Mouse (Mus musculus) ES-E14 (cell line): Measurements from ENCODE around the gene Itgb7. TPM values are rescaled to one million over a fixed set of nuclear protein-coding genes. Genes with fewer than 3 reads are reported as not detected.

Experiments used
- DNase-seq: peaks from one replicate; pipeline ENCODE4 v3.0.0-alpha.2; 2013; ENCODE audit warnings: low read depth, low spot score
- H3K27ac ChIP-seq: 2 replicates; pipeline ENCODE4 v1.5.1; 2012; ENCODE audit warnings: low read depth, mild to moderate bottlenecking, low read length, moderate library complexity, mixed read lengths; ENCODE audit not compliant: poor library complexity, insufficient read depth, severe bottlenecking
- H3K36me3 ChIP-seq: 2 replicates; pipeline ENCODE4 v1.6.1; 2012; ENCODE audit warnings: mild to moderate bottlenecking, low read length, moderate library complexity, mixed read lengths; ENCODE audit not compliant: control insufficient read depth, poor library complexity, insufficient read depth, severe bottlenecking
- H3K4me1 ChIP-seq, 2 experiments: fragments of 150-350 bp in 1 of 2; sonication (generic) in 1 of 2; 2 replicates each; pipeline ENCODE4 v1.6.1; 2012; ENCODE audit warnings: low read length in 2 of 2, mild to moderate bottlenecking in 1 of 2, mixed read lengths in 1 of 2; ENCODE audit not compliant: control insufficient read depth in 2 of 2, insufficient read depth in 2 of 2, poor library complexity in 1 of 2
- H3K4me3 ChIP-seq, 2 experiments: fragments of 150-350 bp in 1 of 2; sonication (generic) in 1 of 2; 2 replicates each; pipeline ENCODE4 v1.5.1; 2012; ENCODE audit warnings: low read length in 2 of 2, low read depth in 1 of 2, mild to moderate bottlenecking in 1 of 2, mixed read lengths in 1 of 2; ENCODE audit not compliant: insufficient read depth in 1 of 2, poor library complexity in 1 of 2, severe bottlenecking in 1 of 2
- H3K9ac ChIP-seq: 2 replicates; pipeline ENCODE4 v1.6.1; 2012; ENCODE audit warnings: low read depth, mild to moderate bottlenecking, low read length, mixed read lengths; ENCODE audit not compliant: poor library complexity, insufficient read depth, severe bottlenecking
- H3K9me3 ChIP-seq: fragments of 150-350 bp; sonication (generic); 2 replicates; pipeline ENCODE4 v1.6.1; 2012; ENCODE audit warnings: low read depth, mild to moderate bottlenecking, low read length; ENCODE audit not compliant: control insufficient read depth, insufficient read depth
- CHD2 ChIP-seq: IDR thresholded peaks from 2 replicates; pipeline ENCODE4 v1.6.1; 2014; ENCODE audit warnings: mild to moderate bottlenecking, low read depth, low read length, inconsistent platforms
- HCFC1 ChIP-seq: IDR thresholded peaks from 2 replicates; pipeline ENCODE4 v1.6.1; 2012; ENCODE audit warnings: low read length, inconsistent platforms, borderline replicate concordance; ENCODE audit not compliant: insufficient read depth
- MAFK ChIP-seq: IDR thresholded peaks from 2 replicates; pipeline ENCODE4 v1.6.1; 2014; ENCODE audit warnings: mild to moderate bottlenecking, low read depth, low read length, inconsistent platforms; ENCODE audit not compliant: insufficient read depth
- ZC3H11A ChIP-seq: IDR thresholded peaks from 2 replicates; pipeline ENCODE4 v1.6.1; 2012; ENCODE audit warnings: low read depth, mild to moderate bottlenecking, inconsistent platforms, low read length, borderline replicate concordance
- ZNF384 ChIP-seq: IDR thresholded peaks from 2 replicates; pipeline ENCODE4 v1.6.1; 2012; ENCODE audit warnings: low read depth, low read length, inconsistent platforms
- in situ Hi-C, 2 experiments: fragments of 600-800 bp; cut with MboI; formaldehyde crosslinking; loops; one replicate each; pipeline ENCODE4 v1.15.1; 2025; ENCODE audit warnings: low sequenced_read_pairs in 2 of 2, inconsistent platforms in 1 of 2; ENCODE audit not compliant: unreplicated experiment in 2 of 2
- total RNA-seq: library from RNA; depleted of rRNA; stranded (reverse); fragments of 300-350 nt; gene quantifications from 2 replicates; pipeline ENCODE4 v1.2.3, GENCODE M21; 2012; rRNA removed

Itgb7 gene
- 34.0 and 93.0 TPM in 2 replicates for total RNA-seq

- no peak for DNase-seq
- no peaks in the 10 kb centered on the region for H3K9me3 ChIP-seq
- 0 out of 4 replicates have a peak within 1 kb of the TSS, but pooled peaks of 1 of the 2 experiments have one; percentile 11 for H3K4me3 ChIP-seq
- TF ChIP-seq HCFC1 (no peak), CHD2 (no peak), ZC3H11A (no peak), ZNF384 (no peak), MAFK (no peak)
- H3K36me3 ChIP-seq: peaks cover 10% of the 10 kb centered on the region
- no peak within 1 kb of the TSS for H3K9ac ChIP-seq
- no peak within 1 kb of the TSS; the same call in 1 of the 2 replicates for H3K27ac ChIP-seq
- in situ Hi-C loops: no loop called here
- peaks cover 14 to 48% of the 10 kb centered on the region in 2 experiments for H3K4me1 ChIP-seq
These were observed at the start of gene Itgb7 for GRCm38 (mm10) chr15:102231748-102232147. TSS of gene Itgb7 (minus strand) at chr15:102231944.

GRCm38 (mm10) chr15:102280623-102281022, 48.9 kb upstream of the Itgb7 start:
- no peak for TF ChIP-seq CHD2
- no peak for TF ChIP-seq MAFK
- no peak for TF ChIP-seq ZC3H11A
- H3K36me3 ChIP-seq: peaks cover 20% of the 10 kb centered on the region
- peak overlapping the region; percentile 97 to 99; a peak in 3 of 4 replicates for H3K4me3 ChIP-seq
- H3K27ac ChIP-seq: no peak overlapping the region
- no peak for DNase-seq
- H3K9me3 ChIP-seq: no peaks in the 10 kb centered on the region
- H3K9ac ChIP-seq: peak overlapping the region; percentile 99
- peaks cover 8 to 24% of the 10 kb centered on the region in 2 experiments; a peak in 3 of 4 replicates for H3K4me1 ChIP-seq
- in situ Hi-C loops: no loop called here

GRCm38 (mm10) chr15:102279783-102280520, 48.2 kb upstream of the Itgb7 start:
- H3K9me3 ChIP-seq: no peaks in the 10 kb centered on the region
- H3K27ac ChIP-seq: peak overlapping the region; percentile 97
- TF ChIP-seq CHD2 (no peak), ZC3H11A (no peak), ZNF384 (no peak), HCFC1 (no peak), MAFK (no peak)
- peak overlapping the region; percentile 97 to 99 for H3K4me3 ChIP-seq
- in situ Hi-C loops: no loop called here
- no peak for DNase-seq
- peaks cover 8 to 24% of the 10 kb centered on the region in 2 experiments; a peak in 3 of 4 replicates for H3K4me1 ChIP-seq
- peak overlapping the region; percentile 99 for H3K9ac ChIP-seq
- H3K36me3 ChIP-seq: peaks cover 20% of the 10 kb centered on the region

- H3K9me3 ChIP-seq: no peaks in the 10 kb centered on the region
- H3K4me3 ChIP-seq: peak within 1 kb of the TSS; percentile 97 to 99
- H3K9ac ChIP-seq: peak within 1 kb of the TSS; percentile 99
- TF ChIP-seq ZC3H11A (no peak), MAFK (no peak), ZNF384 (no peak), HCFC1 (peak; percentile 51; the same call in 1 of the 2 replicates), CHD2 (no peak)
- peak within 1 kb of the TSS; percentile 97 for H3K27ac ChIP-seq
- peaks cover 20% of the 10 kb centered on the region for H3K36me3 ChIP-seq
- peaks cover 8 to 24% of the 10 kb centered on the region in 2 experiments; a peak in 3 of 4 replicates for H3K4me1 ChIP-seq
- in situ Hi-C loops: no loop called here
- peak; percentile 74 for DNase-seq
These were observed 47.5 kb upstream of the Itgb7 start, which contains the start of gene Mfsd5 for GRCm38 (mm10) chr15:102279092-102279782. TSS of gene Mfsd5 (plus strand) at chr15:102279454.
